Mouse (Mus musculus): ENCODE measurements around the gene Prlh. TPM values are rescaled to one million over a fixed set of nuclear protein-coding genes. Genes with fewer than 3 reads are reported as not detected.

Prlh gene
- polyA plus RNA-seq, 1 experiment: not detected

DNA sequence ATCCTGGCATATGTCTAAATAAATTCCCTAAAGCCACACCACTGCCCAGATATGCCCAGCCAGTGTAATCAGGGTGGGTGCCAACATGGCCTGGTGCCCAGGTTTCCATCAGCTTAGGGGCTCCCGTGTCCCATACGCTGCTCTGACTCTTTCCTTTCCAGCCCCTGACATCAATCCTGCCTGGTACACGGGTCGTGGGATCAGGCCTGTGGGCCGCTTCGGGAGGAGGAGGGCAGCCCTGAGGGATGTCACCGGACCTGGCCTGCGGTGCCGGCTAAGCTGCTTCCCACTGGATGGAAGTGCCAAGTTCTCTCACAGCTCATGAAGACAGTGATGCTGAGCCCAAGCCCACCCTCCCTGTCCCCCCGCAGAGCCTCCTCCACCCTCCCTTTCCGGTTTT, 780 bp downstream of the Prlh start:
- DNase-seq (ENCODE audit: low spot score): no peak

DNA sequence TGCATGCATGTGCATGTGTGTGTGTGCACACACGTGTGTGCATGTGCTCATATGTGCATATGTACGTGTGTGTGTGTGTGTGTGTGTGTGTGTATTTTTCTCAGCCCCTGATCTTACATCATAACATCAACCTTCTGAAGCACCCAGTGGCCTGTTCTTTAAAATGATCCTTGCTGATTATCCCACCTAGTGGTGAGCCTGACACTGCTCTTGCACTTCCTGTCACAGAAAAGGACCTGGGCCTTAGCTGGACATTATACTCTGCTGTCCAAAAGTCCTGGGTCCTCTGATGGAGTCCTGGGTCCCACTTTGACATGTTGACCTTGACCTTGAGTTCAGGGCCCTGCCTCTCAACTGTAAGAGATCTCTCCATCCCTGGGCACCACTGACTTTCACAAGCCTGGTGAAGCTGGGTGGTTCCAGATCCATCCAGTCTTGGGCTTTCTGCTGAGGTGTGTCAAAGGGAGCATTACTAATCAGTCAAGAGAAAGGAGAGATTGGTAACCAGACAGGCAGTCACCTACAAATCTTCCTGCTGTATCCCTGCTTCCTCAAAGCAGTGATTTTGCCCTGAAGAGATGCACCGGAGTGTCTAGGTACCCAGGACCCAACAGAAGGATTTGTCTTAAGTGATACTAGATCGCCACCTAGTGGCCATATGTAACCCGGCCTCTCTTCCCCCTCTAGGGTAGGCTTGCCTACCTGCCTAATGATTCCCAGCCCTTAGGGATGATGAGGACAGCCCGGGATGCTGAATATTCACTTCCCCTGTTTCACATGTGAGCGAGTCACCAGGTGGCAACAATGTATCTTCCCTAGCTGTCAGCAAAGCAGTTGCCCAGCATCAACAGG, 3.6 kb downstream of the Prlh start:
- DNase-seq (ENCODE audit: low spot score): no peak

DNA sequence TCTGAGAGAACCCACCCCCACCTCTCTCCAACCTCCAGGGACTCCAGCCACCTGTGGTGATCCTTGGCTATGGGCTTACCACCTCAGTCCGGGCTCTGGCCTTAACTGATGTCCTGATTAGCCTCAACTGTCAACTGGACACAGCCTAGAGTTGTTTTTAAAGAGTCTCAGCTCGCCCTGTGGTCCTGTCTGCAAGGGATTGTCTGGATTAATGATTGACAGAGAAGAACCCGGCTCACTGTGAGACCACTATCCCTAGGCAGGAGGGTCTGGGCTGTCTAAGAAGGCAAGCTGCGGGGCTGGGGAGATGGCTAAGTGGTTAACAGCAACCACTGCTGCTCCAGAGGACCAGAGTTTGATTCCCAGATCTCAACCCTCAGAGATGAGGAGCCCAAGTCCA, 9.6 kb downstream of the Prlh start:
- no peak for DNase-seq (ENCODE audit: low spot score)

DNA sequence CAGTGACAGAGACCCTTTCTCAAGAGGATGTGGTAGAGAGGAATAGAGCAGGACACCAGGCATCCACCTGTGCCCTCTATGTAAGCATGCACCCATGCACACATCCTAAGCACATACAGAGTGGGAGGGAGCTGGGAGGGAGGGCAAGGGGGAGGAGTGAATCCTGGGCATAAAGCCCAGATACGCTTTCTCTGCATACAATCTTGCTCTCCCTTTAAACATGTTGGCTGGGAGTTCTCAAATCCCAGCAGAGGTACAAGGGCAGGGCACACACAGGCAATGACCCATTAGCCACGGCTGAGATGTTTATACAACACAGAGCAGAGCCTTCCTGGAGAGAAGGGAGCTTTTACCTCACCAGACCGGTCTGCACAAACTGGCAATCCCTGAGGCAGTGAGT, 10.1 kb downstream of the Prlh start:
- DNase-seq (ENCODE audit: low spot score): no peak

DNA sequence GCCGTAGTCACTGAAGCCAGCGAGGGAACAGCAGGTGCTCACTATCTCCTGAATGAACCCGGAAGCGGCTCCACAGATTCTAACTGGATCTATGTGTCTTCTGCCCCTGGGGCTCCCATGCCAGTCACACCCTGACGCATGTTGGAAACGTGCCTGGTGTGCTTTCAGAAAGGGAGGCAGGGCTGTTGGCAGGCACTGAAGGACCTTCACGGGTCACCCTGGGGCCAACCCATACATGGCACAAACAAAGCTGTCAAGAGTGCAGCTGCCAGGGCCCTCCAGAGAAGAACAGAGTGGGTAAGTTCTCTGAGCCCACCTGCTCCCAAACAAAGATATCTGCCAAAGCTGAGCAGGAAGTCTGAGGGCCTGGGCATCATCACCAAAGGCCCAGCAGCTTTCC, 14.7 kb downstream of the Prlh start:
- DNase-seq (ENCODE audit: low spot score): no peak

DNA sequence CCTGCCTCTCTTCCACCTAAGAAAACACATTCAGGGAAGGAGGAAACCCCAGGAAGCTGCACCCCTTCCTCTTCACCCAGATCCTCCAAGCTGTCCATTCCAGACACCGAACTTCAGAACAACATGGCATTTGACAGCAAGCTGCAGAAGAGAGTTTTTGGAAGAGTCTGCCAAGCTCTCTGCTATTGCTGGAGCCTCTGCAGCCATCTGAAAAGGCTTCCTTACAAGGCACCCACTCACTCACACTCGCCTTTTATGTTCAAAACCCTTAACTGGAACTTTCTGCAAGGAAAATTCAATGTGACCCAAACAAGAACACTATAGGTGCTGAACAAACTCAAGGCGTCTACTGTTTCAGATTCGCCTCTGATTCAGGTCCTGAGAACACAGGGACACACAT, 15.7 kb downstream of the Prlh start:
- no peak for DNase-seq (ENCODE audit: low spot score)

DNA sequence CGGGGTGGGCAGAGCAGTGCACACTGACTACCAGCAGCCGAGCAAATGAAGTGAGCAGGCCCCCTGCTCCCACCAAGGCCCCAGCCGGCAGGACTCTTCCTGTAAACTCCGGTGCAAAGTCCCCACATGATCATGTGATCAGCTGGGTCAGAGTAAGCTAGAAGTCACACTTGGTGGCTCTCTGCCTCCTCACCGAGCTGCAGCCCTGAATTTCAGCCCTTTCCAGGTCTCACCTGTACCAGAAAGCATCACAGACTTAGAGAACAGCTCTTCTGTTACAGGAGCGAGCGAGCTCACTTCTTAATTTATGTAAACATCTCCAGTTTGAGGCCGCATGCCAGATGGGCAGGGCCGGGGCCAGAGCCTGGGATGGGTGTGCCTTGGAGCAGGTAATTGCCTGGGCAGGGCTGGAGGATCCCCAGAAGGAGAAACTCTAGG, 16.5 kb downstream of the Prlh start, which contains the start of gene Rab17:
TSS of gene Rab17 (minus strand) at position 315 of the 438 bp plus-strand sequence.
- DNase-seq (ENCODE audit: low spot score): no peak

DNA sequence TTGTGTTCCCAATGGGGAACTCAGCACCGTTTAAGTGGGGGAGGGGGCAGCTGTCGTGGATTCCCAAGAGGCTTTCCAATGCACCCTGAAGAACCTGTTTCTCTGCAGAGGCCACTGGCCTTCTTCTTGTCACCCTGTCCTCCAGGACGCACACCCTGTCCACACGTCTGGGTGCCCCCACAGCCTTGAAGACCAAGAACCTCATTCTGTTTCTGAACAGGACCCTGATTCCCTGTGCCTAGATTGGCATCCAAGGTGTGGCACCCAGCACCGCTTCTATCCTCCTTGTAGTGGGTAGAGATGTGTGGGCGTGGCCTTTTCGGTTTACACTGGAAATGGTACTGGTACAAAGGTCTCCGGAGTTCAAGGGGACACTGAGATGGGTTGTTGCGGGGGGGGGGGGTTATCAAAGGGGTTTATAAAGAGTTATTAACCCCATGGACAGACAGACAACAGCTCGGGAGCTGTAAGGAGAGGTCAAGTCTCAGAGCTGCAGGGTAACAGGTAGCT, 17.0 kb downstream of the Prlh start:
- DNase-seq (ENCODE audit: low spot score): no peak

DNA sequence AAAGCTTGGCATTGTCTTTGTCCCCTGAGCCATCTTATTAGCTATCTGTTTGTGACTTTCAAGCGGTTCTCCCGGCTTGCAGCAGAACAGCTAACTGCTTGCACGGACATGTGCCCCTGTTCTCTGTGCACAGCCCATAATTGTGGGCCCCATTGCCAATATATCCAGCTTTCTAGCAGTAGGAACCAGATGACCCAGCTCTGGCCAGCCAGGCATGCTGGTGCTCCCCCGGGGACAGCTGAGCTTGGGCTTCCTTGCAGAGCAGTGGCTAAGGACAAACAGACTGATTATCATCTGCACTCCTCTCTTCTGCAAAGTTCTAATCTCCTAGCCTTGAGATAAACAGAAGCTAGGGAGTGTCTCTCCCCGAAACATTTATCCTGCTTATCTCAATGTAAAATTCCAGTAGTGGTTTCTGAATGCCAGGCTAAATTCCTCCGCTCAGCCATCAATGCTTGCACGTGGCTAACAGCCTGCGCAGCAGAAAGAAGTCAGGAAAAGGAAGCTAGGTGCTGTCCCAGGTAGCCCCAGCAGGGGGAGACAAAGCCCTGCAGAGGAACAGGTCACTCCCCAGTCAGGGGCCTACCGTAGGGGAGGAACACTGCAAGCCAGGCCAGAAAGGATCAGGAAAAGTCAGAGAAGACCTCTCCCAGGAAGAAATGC, 20.1 kb downstream of the Prlh start:
- DNase-seq (ENCODE audit: low spot score): peak; percentile 92

DNA sequence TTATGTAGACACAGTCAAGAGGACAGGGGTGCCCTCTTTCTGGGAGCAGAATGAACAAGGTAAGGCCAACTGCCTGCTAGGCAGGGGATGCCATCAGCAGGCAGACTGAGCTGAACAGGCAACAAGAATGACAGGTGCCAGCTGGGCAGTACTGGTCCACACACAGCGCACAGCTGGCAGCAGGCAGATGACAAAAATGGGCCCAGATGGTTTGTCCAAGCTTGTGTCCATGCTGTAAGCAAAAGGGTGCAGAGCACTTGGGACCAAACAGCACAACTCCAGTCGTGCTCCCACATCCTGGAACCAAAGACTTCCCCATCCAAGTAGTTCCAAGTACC, 20.6 kb downstream of the Prlh start:
- DNase-seq (ENCODE audit: low spot score): no peak

DNA sequence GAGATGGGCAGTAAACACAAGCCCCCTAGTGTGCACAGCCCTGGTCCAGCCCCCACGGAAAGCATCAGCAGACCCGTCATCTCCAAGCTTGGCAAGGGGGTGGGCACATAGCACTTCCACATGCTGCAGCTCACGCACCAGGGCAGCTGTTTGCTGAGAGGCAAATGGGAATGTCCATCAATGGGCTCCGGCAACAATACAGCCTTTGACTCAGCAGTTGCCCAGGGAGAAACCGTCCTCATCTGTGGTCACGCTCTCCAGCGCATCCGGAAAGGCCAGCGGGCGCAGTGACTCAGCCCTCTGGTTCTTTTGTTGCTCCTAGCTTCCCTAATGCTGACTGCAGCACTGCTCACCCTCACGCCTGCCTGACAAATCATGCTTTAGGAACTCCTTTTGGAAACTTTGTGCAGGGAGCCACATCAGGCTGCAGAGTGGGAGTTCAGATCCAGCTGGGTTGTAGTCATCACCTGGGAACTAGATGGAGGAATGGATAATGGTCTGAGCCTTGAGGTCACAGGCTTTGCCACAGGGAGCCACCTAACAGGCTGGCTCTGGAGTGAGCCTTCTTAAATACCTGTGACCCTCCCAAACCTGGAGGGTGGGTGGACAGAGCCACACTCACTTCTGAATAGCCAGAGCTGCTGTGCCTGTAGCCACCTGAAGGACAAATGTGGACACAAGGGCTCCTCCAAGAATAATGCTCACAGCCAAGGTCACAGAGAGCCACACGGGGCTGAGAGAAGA, 22.2 kb downstream of the Prlh start:
- DNase-seq (ENCODE audit: low spot score): peak; percentile 28

DNA sequence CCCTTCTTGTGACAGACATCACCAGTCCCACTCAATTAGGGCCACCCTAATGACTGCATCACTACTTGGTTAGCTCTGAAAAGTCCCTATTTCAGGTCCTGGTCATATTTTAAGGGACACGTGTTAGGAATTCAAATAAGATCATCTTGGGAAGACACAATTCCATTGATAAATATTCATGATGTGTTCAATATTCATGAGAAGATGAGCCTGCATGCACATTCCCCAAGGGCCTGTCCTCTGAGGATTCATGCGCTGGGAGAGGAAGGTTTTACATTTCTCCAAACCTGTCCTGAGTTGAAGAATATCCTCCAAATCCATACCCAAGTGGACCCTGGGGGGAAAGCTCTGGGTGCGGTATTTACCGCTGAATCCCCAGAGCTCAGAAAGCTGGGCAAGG, 23.1 kb downstream of the Prlh start:
- DNase-seq (ENCODE audit: low spot score): no peak

DNA sequence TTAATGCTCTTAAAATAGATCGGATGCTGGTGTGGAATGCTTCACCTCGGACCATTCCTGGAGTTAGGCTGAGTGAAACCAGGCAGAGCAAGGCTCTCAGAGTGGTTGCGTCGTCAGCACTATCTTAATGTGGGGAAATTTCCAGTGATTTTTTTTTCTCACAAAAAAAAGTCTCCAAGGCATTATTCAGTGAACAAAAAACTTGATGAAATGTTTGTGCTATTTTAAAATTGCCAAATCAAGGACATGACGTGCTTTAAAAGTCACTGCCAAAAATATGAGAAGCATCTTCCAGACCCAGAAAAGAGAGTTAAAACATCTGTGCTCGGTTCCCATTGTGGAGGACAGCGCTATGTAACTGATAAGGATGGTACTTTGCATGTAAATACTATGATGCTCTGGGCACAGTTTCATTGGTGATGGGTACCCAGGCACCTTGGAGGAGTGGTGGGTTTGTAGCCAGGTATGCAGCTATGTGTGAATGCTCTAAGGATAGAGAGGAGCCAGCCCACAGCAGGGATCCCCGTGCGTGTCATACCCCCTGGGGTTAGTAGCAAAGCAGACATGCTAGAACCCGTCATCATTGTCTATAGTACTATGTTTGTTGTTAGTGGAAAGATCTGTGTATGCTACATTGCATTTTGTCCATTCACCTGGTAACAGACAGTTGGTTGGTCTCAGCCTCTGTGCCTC, 27.9 kb downstream of the Prlh start:
- DNase-seq (ENCODE audit: low spot score): no peak

DNA sequence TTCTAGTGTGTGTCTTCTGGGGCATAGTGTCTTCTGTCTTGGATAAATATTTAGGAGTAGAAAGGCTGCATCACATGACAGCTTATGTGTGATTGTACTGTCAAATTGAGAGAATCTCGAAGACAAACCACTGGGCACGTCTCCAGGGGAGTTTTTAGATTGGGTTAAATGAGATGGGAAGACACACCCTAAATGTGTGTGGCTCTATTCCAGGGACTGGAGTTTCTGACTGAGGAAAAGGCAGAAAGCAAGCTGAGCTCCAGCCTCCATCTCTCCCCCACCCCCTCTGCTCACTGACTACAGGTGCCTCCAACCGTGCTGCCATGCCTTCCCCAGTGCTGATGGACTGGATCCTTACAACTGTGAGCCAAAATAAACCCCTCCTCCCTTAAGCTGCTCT, 28.4 kb downstream of the Prlh start:
- no peak for DNase-seq (ENCODE audit: low spot score)

DNA sequence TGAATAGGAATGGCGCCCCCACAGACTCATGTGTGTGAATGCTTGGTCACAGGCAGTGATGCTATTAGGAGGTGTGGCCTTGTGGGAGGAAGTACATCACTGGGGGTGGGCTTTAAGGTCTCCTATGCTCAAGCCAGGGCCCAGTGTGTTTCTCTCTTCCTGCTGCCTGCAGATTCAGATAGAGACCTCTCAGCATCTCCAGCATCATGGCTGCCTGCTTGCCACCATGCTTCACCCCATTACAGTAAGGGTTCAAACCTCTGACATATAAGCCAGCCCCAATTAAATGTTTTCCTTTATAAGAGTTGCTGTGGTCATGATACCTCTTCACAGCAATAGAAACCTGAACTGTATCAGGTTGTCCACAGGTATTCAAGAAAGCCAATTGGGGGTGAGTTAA, 43.0 kb downstream of the Prlh start:
- no peak for DNase-seq (ENCODE audit: low spot score)

DNA sequence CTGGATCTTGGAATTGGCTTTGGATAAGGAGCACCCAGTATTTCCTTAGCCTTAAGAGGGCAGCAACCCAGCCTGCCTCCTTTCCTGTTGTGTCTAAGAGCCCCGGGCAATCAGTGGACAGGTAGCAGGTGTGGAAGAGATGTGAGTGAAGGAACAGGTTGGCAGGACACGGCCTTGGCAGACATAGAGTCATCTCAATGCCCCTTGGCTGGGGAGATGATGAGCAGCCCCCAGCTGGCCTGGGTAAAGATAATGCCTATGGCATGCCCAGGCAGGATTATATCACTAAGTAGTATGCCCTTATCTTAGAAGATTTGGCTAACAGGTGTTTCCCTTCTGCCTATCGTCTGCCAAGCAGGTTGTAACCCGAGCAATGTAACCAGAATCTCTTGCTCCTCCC, 44.2 kb downstream of the Prlh start:
- DNase-seq (ENCODE audit: low spot score): no peak

DNA sequence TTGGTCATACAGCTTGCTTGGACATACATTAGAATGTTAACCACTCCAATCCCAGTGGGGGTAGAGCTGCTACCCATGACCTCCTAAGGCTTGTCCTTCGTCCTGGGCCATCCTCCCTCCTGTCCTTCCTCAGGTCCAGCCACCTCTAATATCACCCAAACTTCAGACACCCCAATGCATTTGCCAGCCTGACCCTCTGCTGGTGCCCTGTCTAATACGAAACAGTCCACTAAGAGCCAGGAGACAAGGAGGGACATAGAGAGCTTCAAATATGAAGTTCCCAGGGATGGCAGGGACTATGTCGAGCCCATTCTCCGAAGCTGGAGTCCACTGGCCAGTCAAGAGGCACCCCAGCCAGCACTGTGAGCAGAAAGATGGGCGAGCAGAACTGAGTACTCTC, 44.7 kb downstream of the Prlh start:
- no peak for DNase-seq (ENCODE audit: low spot score)

DNA sequence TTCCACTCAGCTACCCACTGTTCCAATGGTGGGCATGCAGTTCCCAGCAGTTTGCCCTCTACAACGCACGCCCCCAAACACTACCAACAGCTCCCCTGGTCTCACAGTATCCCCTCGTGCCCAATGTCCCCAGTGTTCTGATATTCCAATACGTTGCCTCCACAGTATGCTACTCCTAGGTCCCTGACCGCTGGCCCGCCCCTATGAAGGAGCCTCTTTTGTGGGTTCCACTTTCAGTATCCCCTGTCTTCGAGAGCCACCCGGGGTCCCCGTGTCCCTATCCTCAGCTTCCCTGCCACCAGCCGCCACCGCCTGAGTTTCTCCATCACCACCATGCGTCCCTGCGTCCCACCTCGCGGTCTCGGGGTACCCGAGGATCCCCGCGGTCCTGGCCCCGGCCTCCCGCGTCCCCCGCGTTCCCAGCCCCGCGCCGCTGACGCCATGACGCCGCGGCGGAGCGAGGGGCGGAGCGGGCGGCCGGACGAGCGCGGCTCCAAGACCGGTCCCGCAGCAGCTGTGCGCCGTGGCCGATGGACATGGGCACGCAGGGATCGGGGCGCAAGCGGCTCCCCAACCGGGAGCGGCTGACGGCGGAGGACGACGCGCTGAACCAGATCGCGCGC, 45.5 kb downstream of the Prlh start, which contains the start of gene Lrrfip1:
TSS of gene Lrrfip1 (plus strand) at position 470 of the 623 bp plus-strand sequence.
- peak; percentile 52 for DNase-seq (ENCODE audit: low spot score)

DNA sequence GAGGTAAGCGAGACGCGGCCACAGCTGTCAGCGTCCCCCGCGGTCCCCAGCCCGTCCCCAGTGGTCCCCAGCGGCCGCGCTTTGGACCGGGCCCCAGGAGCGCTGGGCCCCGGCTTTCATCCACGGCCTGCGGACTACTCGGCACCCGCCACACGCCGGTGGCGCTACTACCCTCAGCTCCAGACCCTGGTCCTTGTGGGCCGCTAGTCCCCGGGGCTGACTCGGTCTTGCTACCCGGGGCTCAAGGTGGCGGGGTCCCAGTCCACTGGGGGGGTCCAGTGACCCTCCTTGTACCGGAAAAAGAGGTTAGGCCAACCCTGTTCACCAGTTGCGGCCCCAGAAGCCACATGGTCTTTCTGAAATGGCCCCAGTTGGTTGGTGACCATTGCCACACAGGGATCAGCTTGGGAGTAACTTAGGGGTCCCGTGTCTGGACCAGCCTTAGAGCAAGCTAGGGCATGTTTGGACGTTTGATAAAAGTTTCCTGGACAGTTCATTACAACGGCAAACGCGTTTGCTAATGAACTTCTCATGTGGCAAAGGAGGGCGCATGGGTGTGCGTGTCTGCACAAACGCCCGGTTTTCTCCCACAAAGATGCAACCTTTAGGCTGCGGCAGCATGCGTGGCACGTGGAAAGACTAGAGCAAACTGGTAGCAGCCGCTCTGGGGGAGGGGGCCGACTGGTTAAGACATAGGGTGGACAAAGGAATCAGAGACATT, 46.1 kb downstream of the Prlh start:
- no peak for DNase-seq (ENCODE audit: low spot score)

DNA sequence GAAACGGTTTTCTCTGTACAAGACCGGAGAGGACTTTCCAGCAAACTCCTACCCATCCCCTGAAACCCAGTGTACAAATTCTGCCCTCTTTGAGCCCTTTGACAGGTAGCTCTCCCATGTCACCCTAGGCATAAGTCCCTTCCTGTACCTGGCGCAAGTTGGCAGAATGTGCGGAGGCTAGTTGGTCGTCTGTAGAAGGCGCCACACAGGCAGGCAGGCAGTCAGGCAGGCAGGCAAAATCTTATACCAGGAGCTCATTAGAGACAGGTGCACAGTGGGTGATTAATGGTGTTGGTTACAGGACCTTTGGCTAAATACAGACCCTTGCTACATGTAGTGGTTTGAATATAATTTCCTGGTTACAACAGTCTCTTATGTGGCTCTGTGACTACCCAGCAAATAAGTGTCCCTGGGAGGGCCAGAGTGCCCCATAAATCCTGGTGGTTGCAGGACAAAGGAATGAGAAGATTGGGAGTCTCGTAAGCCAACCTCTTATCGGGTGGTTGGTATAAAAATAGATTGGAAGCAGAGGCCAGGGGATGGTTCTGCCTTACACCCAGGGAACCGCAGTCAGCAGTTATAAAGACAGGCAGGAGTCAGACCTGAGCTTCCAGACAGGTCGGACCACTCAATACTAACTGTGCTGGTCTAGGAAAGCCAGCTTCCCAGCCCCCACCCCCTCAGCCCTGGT, 47.1 kb downstream of the Prlh start:
- DNase-seq (ENCODE audit: low spot score): no peak
